Mouse (Mus musculus) E14TG2a.4 (cell line): ENCODE data around the gene Dnajc11.

Experiments used
- H3K27me3 ChIP-seq: 2 replicates; pipeline ENCODE4 v1.6.1; 2014; ENCODE audit warnings: low read length, control low read depth; ENCODE audit not compliant: insufficient read depth
- H3K36me3 ChIP-seq: 2 replicates; pipeline ENCODE4 v1.6.1; 2014; ENCODE audit warnings: low read length, control low read depth; ENCODE audit not compliant: insufficient read depth
- H3K4me1 ChIP-seq: replicated peaks from 2 replicates; pipeline ENCODE4 v1.6.1; 2014; ENCODE audit warnings: low read depth, low read length, control low read depth
- H3K4me3 ChIP-seq: replicated peaks from 2 replicates; pipeline ENCODE4 v1.5.1; 2014; ENCODE audit warnings: mild to moderate bottlenecking, low read length
- H3K9me3 ChIP-seq: 2 replicates; pipeline ENCODE4 v1.6.1; 2014; ENCODE audit warnings: low read length, control low read depth
- CTCF ChIP-seq: conservative IDR thresholded peaks from 2 replicates; pipeline ENCODE4 v1.5.1; 2014; ENCODE audit warnings: low read length
- NANOG ChIP-seq: IDR thresholded peaks from 2 replicates; pipeline ENCODE4 v1.6.1; 2014; ENCODE audit warnings: borderline replicate concordance, low read length, mixed read lengths
- POU5F1 ChIP-seq: IDR thresholded peaks from 2 replicates; pipeline ENCODE4 v1.6.1; 2014; ENCODE audit warnings: low read length, borderline replicate concordance

Gene Dnajc11

DNA sequence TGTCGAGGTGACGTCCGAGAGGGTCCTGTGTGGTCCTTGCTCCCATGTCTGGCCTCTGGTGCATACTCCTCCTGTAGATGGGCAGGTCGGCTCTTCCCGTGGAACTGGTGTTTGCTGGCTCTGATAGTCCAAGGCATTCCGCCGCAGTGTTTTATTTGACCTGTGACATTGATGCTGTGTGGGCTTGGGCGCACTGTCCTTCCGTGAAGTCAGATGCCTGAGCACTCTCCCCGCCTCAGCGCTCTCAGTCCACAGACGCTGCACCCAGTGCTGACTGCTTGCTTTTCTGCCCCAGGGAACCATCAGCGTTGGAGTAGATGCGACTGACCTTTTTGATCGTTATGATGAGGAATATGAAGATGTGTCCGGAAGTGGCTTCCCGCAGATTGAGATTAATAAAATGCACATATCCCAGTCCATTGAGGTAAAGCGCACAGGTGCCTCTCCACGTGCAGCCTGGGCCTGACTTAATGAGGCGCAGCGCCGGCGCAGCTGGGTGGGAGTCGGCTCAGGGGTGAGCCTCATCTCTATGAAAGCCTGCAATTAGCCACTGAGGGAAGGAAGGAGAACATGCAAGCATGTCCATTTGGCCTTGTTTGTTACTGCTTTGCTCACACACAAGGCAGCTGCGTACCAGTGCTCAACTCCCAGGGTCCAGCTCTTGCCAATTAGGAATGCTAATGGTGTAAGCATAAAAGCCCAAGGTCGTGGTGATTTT is 34.9 kb downstream of the Dnajc11 start:
- Histone ChIP-seq H3K36me3 (peaks cover 87% of the 10 kb centered on the region), H3K4me3 (peak overlapping the region; percentile 56), H3K4me1 (peaks cover 55% of the 10 kb centered on the region), H3K9me3 (no peaks in the 10 kb centered on the region), H3K27me3 (no peaks in the 10 kb centered on the region)
- no peak for TF ChIP-seq POU5F1
- TF ChIP-seq NANOG: no peak
- no peak for TF ChIP-seq CTCF

DNA sequence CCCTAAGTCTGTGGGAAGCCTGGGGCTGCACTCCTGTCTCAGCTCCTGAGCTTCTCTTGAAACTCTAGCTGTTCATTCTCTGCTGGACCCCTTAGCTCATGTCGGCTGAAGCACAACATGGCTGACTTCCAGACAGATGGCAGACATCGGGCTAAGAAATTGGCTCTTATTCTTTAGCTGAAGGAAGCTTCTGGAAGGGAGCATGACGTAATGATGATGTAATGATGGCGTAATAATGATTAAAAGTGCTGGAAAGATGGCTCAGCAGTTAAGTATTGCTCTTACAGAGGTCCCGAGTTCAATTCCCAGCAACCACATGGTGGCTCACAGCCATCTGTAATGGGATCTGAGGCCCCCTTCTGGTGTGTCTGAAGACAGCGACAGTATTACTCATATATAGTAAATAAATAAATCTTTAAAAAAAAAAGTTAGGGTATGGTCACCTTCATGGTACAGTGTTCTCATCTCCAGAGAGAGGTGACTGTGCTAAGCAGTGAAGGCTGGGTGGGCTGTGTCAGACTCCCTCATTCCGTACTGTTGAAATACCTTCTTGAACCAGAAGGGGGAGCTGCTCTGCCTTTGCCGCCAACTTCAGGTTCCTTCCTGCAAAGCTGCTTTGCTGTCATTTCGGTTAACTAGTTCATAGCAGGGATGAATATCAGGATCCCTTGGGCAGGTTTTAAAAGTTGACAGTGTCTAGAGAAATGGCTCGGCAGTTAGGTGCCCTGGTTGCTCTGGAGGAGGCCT is 38.9 kb downstream of the Dnajc11 start:
- H3K9me3 ChIP-seq: no peaks in the 10 kb centered on the region
- TF ChIP-seq CTCF (peak; percentile 78), POU5F1 (no peak)
- H3K4me3 ChIP-seq: no peak overlapping the region
- no peaks in the 10 kb centered on the region for H3K27me3 ChIP-seq
- H3K36me3 ChIP-seq: peaks cover 89% of the 10 kb centered on the region
- H3K4me1 ChIP-seq: peaks cover 73% of the 10 kb centered on the region

DNA sequence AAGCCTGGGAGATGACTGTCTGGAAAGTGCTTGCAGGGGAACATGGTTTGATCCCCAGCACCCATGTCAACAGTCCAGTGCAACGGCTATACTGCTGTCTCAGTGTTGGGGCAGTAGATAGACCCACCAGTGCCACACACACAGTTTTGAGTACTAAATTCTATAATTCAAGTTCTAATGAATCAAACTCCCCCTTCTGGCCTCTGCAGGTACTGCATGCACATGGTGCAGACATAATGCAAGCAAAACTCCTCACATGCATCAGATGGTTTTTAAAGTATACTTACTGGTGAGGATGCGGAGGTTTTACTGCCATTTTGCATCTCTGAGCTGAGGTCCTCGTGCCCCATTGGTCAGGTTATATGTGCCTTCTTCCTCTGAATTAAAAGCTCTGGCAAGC is 42.0 kb downstream of the Dnajc11 start:
- Histone ChIP-seq H3K27me3 (no peaks in the 10 kb centered on the region), H3K36me3 (peaks cover 95% of the 10 kb centered on the region)
- TF ChIP-seq NANOG (no peak), CTCF (peak; percentile 75), POU5F1 (no peak)

DNA sequence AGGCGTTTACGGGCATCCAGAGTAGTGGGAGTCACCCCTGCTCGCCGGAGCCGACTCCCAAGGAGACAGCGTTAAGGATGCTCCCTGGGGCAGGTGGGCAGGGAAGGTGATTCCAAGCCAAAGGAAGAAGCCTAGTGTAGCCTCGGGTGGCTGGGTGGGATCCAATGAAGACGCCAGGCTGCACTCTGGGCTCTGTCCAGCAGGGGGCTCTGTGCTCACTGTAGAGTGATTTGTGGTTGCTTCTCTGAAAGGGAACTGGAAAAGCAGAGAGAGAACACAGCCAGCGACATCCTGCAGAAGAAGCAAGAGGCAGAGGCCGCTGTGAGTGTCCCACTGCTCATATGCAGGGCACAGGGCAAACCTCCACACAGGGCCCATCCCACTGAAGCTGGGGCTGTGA is 44.3 kb downstream of the Dnajc11 start:
- TF ChIP-seq POU5F1 (no peak), NANOG (no peak), CTCF (peak; percentile 98)
- no peaks in the 10 kb centered on the region for H3K27me3 ChIP-seq
- peaks cover 64% of the 10 kb centered on the region for H3K4me1 ChIP-seq
- H3K9me3 ChIP-seq: no peaks in the 10 kb centered on the region
- H3K36me3 ChIP-seq: peaks cover 97% of the 10 kb centered on the region
- 0 out of 2 replicates have a peak overlapping the region, but pooled peaks have one; percentile 10 for H3K4me3 ChIP-seq

More for the DNA sequence above, 42.0 kb downstream of the Dnajc11 start:
- Histone ChIP-seq H3K4me1 (peaks cover 56% of the 10 kb centered on the region), H3K9me3 (no peaks in the 10 kb centered on the region), H3K4me3 (no peak overlapping the region)

DNA sequence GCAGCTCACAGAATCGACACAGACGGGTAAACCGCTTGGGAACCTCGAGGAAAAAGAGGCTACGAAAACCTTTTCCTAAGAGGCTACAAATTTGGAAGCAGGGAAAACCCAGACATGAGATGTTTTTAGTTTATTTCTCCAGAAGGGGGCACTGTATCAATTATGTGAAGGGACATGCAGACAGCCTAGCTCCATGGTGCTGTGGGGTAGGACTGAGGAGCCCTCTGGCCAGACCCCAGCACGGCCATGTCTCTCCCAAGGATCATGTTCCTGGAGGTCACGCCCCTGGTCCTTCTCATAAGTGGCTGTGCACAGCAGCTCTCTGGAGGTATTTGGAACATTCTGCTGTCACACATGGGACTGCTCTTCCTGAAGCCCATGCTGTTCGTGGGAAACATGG is 47.2 kb downstream of the Dnajc11 start:
- Histone ChIP-seq H3K36me3 (peaks cover 87% of the 10 kb centered on the region), H3K9me3 (no peaks in the 10 kb centered on the region), H3K4me1 (peaks cover 66% of the 10 kb centered on the region), H3K4me3 (no peak overlapping the region), H3K27me3 (no peaks in the 10 kb centered on the region)
- no peak for TF ChIP-seq NANOG
- peak; percentile 36 for TF ChIP-seq CTCF

DNA sequence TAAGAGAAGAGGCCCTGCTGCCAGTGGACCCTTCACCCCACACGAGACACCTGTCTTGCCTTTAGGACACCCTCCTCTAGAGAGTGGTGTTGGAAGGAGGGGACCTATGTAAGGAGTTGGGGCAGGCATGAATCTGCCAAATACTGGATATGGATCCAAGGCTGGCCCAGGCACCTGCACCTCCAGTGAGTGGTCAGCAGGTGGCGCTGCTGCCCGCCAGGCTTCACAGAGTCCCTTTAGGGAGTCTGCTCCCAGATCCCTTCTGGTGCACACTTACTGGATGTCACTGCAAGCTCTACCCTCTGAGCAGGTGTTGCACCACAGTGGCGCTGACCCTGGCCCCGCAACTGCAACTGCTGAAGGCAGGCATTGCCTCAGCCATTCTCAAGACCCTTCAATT is 47.9 kb downstream of the Dnajc11 start:
- H3K9me3 ChIP-seq: no peaks in the 10 kb centered on the region
- H3K27me3 ChIP-seq: no peaks in the 10 kb centered on the region
- H3K36me3 ChIP-seq: peaks cover 80% of the 10 kb centered on the region
- H3K4me3 ChIP-seq: 0 out of 2 replicates have a peak overlapping the region, but pooled peaks have one; percentile 8
- TF ChIP-seq NANOG: no peak
- TF ChIP-seq CTCF: peak; percentile 99
- peaks cover 68% of the 10 kb centered on the region for H3K4me1 ChIP-seq

DNA sequence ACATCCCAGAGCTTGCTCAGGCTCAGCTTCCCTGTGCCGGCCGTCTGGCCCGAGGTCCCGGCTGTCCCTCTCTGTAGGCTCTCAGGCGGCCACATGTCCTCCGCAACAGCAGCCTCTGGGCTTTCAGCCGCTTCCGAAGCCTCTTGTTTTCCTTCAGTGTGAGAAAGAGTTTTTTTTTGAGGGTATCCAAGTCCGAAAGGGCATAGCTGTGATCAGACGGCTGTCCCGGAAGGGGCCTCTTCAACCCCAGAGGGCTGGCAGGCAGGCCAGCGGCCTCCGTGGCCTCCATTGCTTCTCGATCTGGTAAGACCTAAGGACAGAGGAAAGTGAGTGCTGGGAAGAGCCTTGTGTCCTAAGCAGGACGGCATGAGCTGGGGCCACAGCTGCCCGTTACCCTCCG is 49.6 kb downstream of the Dnajc11 start:
- Histone ChIP-seq H3K27me3 (no peaks in the 10 kb centered on the region), H3K4me3 (peak overlapping the region; percentile 66), H3K36me3 (peaks cover 66% of the 10 kb centered on the region), H3K9me3 (no peaks in the 10 kb centered on the region), H3K4me1 (peaks cover 69% of the 10 kb centered on the region)
- no peak for TF ChIP-seq NANOG
- no peak for TF ChIP-seq POU5F1
- TF ChIP-seq CTCF: no peak

DNA sequence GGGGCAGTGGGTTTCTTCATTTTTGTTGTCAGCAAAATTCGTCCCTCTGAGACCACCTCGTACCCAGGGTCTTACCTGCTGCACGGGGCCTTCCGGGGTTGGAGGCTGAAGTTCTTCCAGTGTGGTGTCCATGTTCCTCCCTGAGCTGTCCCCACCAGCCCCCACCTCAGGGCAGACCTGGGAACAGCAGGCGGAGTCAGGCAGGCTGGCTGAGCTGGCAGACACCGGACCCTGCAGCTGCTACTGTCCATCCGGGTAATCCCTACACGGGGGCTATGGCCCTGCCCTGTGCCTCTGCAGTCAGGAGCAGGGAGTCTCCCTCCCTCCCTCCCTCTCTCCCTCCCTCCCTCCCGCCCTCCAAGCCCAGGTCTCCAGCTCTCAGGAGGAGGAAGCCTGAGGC is 50.1 kb downstream of the Dnajc11 start:
- Histone ChIP-seq H3K9me3 (no peaks in the 10 kb centered on the region), H3K4me1 (peaks cover 69% of the 10 kb centered on the region), H3K36me3 (peaks cover 61% of the 10 kb centered on the region), H3K27me3 (no peaks in the 10 kb centered on the region), H3K4me3 (peak overlapping the region; percentile 66)
- TF ChIP-seq NANOG (no peak), POU5F1 (no peak), CTCF (no peak)

DNA sequence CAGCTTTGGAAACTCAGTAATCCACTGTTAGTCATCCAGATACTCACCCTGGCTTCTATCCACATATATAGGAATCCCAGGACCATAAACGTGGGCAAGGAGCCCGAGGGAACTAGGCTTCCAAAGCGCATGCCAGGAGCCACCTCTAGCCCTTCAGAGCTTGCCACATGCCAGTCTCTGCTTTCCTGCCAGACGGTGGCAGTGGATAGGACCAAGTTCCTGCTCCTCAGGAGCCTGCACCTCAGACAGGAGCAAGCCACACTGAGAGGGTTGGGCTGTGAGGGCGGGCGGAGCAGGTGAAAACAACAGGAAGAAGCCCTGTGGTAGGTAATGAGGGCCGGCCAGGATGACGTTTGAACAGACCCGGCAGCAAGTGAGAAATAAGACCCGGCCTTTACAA is 52.4 kb downstream of the Dnajc11 start:
- Histone ChIP-seq H3K36me3 (peaks cover 58% of the 10 kb centered on the region), H3K9me3 (no peaks in the 10 kb centered on the region), H3K27me3 (no peaks in the 10 kb centered on the region), H3K4me3 (peak overlapping the region; percentile 26), H3K4me1 (peaks cover 88% of the 10 kb centered on the region)
- TF ChIP-seq CTCF (no peak), NANOG (no peak), POU5F1 (no peak)
